Mouse (Mus musculus) G1E (cell line): ENCODE data around the gene Tmem50b.

Experiments
- CTCF ChIP-seq: IDR thresholded peaks from 2 replicates; pipeline ENCODE4 v1.5.1; 2012; ENCODE audit warnings: low read depth, low read length, inconsistent platforms, mixed read lengths
- GATA1 ChIP-seq: IDR thresholded peaks from 2 replicates; pipeline ENCODE4 v1.6.1; 2012; ENCODE audit warnings: borderline replicate concordance, low read length, inconsistent platforms, mixed read lengths
- GATA2 ChIP-seq: IDR thresholded peaks from 2 replicates; pipeline ENCODE4 v1.6.1; 2012; ENCODE audit warnings: low read depth, low read length, inconsistent platforms, borderline replicate concordance
- POLR2AphosphoS5 ChIP-seq: IDR thresholded peaks from 2 replicates; pipeline ENCODE4 v1.6.1; 2012; ENCODE audit warnings: low read depth, low read length, inconsistent platforms; ENCODE audit not compliant: insufficient replicate concordance
- TAL1 ChIP-seq: conservative IDR thresholded peaks from 2 replicates; pipeline ENCODE4 v1.6.1; 2012; ENCODE audit warnings: low read depth, low read length, inconsistent platforms, mixed read lengths

DNA sequence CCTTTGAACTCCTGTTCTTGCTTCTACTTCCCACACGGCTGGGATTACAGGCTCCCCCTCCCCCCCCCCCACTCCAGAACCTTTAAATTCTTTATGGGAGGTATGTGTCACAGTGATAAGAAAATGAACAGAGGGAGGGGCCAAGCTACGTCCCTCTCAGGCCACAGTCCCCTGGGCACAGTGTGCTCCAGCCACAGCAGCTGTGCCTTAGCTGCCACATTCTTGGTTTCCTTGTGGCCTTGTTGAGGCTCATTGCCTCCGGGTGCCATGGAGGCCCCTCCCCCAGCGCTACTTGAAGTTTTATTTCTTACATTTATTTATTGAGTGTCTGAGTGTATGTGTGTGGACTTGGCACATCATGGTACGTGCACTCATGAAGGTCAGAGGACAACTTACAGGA lies 70.1 kb downstream of the Tmem50b start:
- no peak for TF ChIP-seq CTCF
- peak; percentile 41; the same call in 1 of the 2 replicates for TF ChIP-seq TAL1
- TF ChIP-seq GATA2: no peak
- TF ChIP-seq GATA1: no peak
- TF ChIP-seq POLR2AphosphoS5: no peak
